Mouse (Mus musculus) hindbrain, embryonic 14.5 days (tissue): ENCODE data around the gene Ogt. TPM values are rescaled to one million over a fixed set of nuclear protein-coding genes. Genes with fewer than 3 reads are reported as not detected.

Experiments used
- ATAC-seq: fragments of 200-750 bp; cut with Nextera tagmentation; 2 replicates; pipeline ENCODE4 v1.8.0; 2017; ENCODE audit warnings: moderate number of reproducible peaks, mild to moderate bottlenecking, moderate TSS enrichment, moderate library complexity; ENCODE audit not compliant: low FRiP score
- DNase-seq: peaks from one replicate; pipeline ENCODE4 v3.0.0-alpha.2; 2015; ENCODE audit warnings: low spot score
- H3K27ac ChIP-seq: fragments of 300-500 bp; sonication (generic); 2 replicates; pipeline ENCODE4 v1.5.1; 2014; ENCODE audit warnings: mild to moderate bottlenecking, moderate library complexity
- H3K27me3 ChIP-seq: fragments of 300-500 bp; sonication (generic); 2 replicates; pipeline ENCODE4 v1.6.1; 2014; ENCODE audit warnings: mild to moderate bottlenecking, low read length, mixed read lengths; ENCODE audit not compliant: control insufficient read depth, insufficient read depth
- H3K36me3 ChIP-seq: fragments of 300-500 bp; sonication (generic); replicated peaks from 2 replicates; pipeline ENCODE4 v1.6.1; 2014; ENCODE audit not compliant: control insufficient read depth, insufficient read depth
- H3K4me1 ChIP-seq: fragments of 300-500 bp; sonication (generic); replicated peaks from 2 replicates; pipeline ENCODE4 v1.6.1; 2014; ENCODE audit warnings: antibody characterized with exemption, low read length, mixed read lengths; ENCODE audit not compliant: control insufficient read depth, insufficient read depth
- H3K4me2 ChIP-seq: fragments of 300-500 bp; sonication (generic); replicated peaks from 2 replicates; pipeline ENCODE4 v1.6.1; 2014; ENCODE audit warnings: mild to moderate bottlenecking, moderate library complexity
- H3K4me3 ChIP-seq: fragments of 300-500 bp; sonication (generic); replicated peaks from 2 replicates; pipeline ENCODE4 v1.5.1; 2014; ENCODE audit warnings: mild to moderate bottlenecking, low read length
- H3K9ac ChIP-seq: fragments of 300-500 bp; sonication (generic); 2 replicates; pipeline ENCODE4 v1.6.1; 2014
- H3K9me3 ChIP-seq: fragments of 300-500 bp; sonication (generic); 2 replicates; pipeline ENCODE4 v1.6.1; 2016; ENCODE audit warnings: low read length; ENCODE audit not compliant: control insufficient read depth
- WGBS: fragments of 180-500 bp; shearing (Covaris S2); extraction: QIAGEN DNeasy Blood & Tissue Kit; methylation state at CpG from one replicate; pipeline ENCODE4 v1.1.7; 2014; 5-methylcytosine and 5-hydroxymethylcytosine counted together
- polyA plus RNA-seq: library from polyadenylated mRNA; unstranded; fragments of >200 nt; fragmentation: Nextera tagmentation; extraction: Ambion mirVana; gene quantifications from 2 replicates; pipeline ENCODE4 v1.2.1, GENCODE M21; 2014

Gene Ogt
- polyA plus RNA-seq, 1 experiment from 2014 or later: 219 TPM

DNA sequence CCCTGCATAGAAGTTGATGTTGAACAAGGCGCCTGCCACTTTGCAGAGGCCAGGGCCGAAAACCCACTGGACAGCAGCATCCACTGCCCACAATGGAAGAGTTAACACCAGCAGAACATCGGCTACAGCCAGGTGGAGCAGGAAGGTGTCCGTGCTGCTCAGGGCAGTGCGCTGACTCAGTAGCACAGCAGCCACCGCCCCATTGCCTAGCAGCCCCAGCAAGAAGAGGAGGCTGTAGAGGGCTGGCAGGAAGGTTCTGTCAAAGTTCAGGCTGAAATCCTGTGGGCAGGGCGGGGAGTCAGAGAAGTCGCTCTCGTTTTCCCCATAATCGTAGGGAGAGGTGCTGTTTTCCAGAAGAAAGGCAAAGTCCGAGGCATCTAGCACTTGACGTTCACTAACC lies 92.8 kb downstream of the Ogt start:
- H3K4me2 ChIP-seq: no peak overlapping the region
- 78% methylated on average over 12 of the region's 12 CpGs for WGBS
- no peaks in the 10 kb centered on the region for H3K36me3 ChIP-seq

GRCm38 (mm10) chrX:101733288-101733687 lies 93.4 kb downstream of the Ogt start:
- WGBS: 75% methylated on average over 3 of the region's 3 CpGs
- H3K36me3 ChIP-seq: no peaks in the 10 kb centered on the region
- no peak overlapping the region for H3K27ac ChIP-seq

More for the DNA sequence above, 92.8 kb downstream of the Ogt start:
- H3K9ac ChIP-seq: no peak overlapping the region
- no peaks in the 10 kb centered on the region for H3K9me3 ChIP-seq
- H3K4me3 ChIP-seq: no peak overlapping the region
- DNase-seq (no peak), ATAC-seq (no peak)
- no peaks in the 10 kb centered on the region; the same call in 1 of the 2 replicates for H3K27me3 ChIP-seq
- no peak overlapping the region for H3K27ac ChIP-seq
- H3K4me1 ChIP-seq: no peaks in the 10 kb centered on the region

GRCm38 (mm10) chrX:101733828-101734319 lies 94.0 kb downstream of the Ogt start, which contains the start of gene Cxcr3:
Cxcr3 (minus strand) TSS chrX:101734269.
- DNase-seq: no peak
- Histone ChIP-seq H3K9ac (no peak within 1 kb of the TSS), H3K36me3 (no peaks in the 10 kb centered on the region), H3K4me3 (no peak within 1 kb of the TSS), H3K9me3 (no peaks in the 10 kb centered on the region), H3K27me3 (no peaks in the 10 kb centered on the region; the same call in 1 of the 2 replicates), H3K4me2 (no peak within 1 kb of the TSS), H3K4me1 (no peaks in the 10 kb centered on the region), H3K27ac (no peak within 1 kb of the TSS)
- ATAC-seq: no peak
- WGBS: 56% methylated on average over 11 of the region's 11 CpGs

More at GRCm38 (mm10) chrX:101733288-101733687, 93.4 kb downstream of the Ogt start:
- Histone ChIP-seq H3K9ac (no peak overlapping the region), H3K4me1 (no peaks in the 10 kb centered on the region), H3K27me3 (no peaks in the 10 kb centered on the region; the same call in 1 of the 2 replicates), H3K4me2 (no peak overlapping the region), H3K9me3 (no peaks in the 10 kb centered on the region), H3K4me3 (no peak overlapping the region)
- ATAC-seq (no peak), DNase-seq (no peak)

Other genes with a start within 250 kb of the Ogt start
- gene Zmym3, start 219.2 kb upstream of the Ogt start, polyA plus RNA-seq: 66.6 and 72.7 TPM in 2 replicates
- 256 and 283 TPM in 2 replicates for gene Nono, start 210.7 kb upstream of the Ogt start, polyA plus RNA-seq
- gene Itgb1bp2, start 191.0 kb upstream of the Ogt start, polyA plus RNA-seq: 0.69 and 0.90 TPM in 2 replicates
- 18.3 and 18.5 TPM in 2 replicates for gene Taf1, start 107.3 kb upstream of the Ogt start, polyA plus RNA-seq
- 0.20 TPM in 1 of 2 replicates, not detected in the other for gene Cxcr3, start 94.2 kb downstream of the Ogt start, polyA plus RNA-seq
- gene Gm4779, start 154.4 kb downstream of the Ogt start, polyA plus RNA-seq: not detected in 2 replicates
- not detected in 2 replicates for gene 8030474K03Rik, start 154.6 kb downstream of the Ogt start, polyA plus RNA-seq
- gene Nhsl2, start 209.3 kb downstream of the Ogt start, polyA plus RNA-seq: 7.0 and 7.2 TPM in 2 replicates